8 mouse cellular contexts compared by ENCODE assay signal in genomic region chr4:57788709-57789108, GRCm38 (mm10).
DNase-seq lines count a peak whose midpoint lies in the region; ATAC-seq and TF ChIP-seq lines count a peak whose summit lies in the region.

No protein-coding gene starts in this region.

- no peaks in the 10 kb centered on the region for H3K9me3 ChIP-seq in liver, embryonic 14.5 days (ENCODE audit: control insufficient read depth, low read length)
- H3K9me3 ChIP-seq in forebrain, embryonic 10.5 days: no peaks in the 10 kb centered on the region

- H3K9ac ChIP-seq in liver, embryonic 14.5 days (replicated peaks): no peak overlapping the region

- peaks cover under 1 to 1% of the 10 kb centered on the region in 2 experiments; a peak in 3 of 4 replicates for H3K4me1 ChIP-seq in liver, embryonic 14.5 days (replicated peaks; ENCODE audit: control insufficient read depth in 2 of 2, insufficient read depth in 2 of 2, low read length in 1 of 2)
- peaks cover 13% of the 10 kb centered on the region for H3K4me1 ChIP-seq in thymus, adult 2 months (replicated peaks; ENCODE audit: control insufficient read depth, insufficient read depth, low read length)
- peaks cover 12% of the 10 kb centered on the region for H3K4me1 ChIP-seq in forebrain, embryonic 10.5 days

- no peaks in the 10 kb centered on the region for H3K36me3 ChIP-seq in liver, embryonic 14.5 days (replicated peaks; ENCODE audit: control insufficient read depth, insufficient read depth, low read depth)
- no peaks in the 10 kb centered on the region for H3K36me3 ChIP-seq in thymus, adult 2 months (ENCODE audit: control insufficient read depth, insufficient read depth, low read length)
- H3K36me3 ChIP-seq in forebrain, embryonic 10.5 days (replicated peaks): no peaks in the 10 kb centered on the region

- no peak for TF ChIP-seq POLR2A in thymus, adult 2 months (IDR thresholded peaks at IDR 0.05; ENCODE audit: control insufficient read depth, extremely low read depth, insufficient read depth, low read length, poor library complexity)

- no peak for TF ChIP-seq EP300 in liver, embryonic 14.5 days (IDR thresholded peaks at IDR 0.05; ENCODE audit: low read depth)

- H3K4me3 ChIP-seq in liver, embryonic 14.5 days (ENCODE audit: insufficient read depth in 1 of 2, low read depth in 2 of 2, low read length in 2 of 2): no peak overlapping the region
- H3K4me3 ChIP-seq in thymus, adult 2 months (ENCODE audit: control insufficient read depth, insufficient read depth, low read length): no peak overlapping the region
- no peak overlapping the region for H3K4me3 ChIP-seq in forebrain, embryonic 10.5 days

- no peak overlapping the region for H3K4me2 ChIP-seq in liver, embryonic 14.5 days (ENCODE audit: low read depth)

- peaks cover 1% of the 10 kb centered on the region for H3K27me3 ChIP-seq in liver, embryonic 14.5 days (ENCODE audit: control insufficient read depth, insufficient read depth, low read length)
- H3K27me3 ChIP-seq in thymus, adult 2 months (ENCODE audit: control insufficient read depth, insufficient read depth, low read length): no peaks in the 10 kb centered on the region
- peaks cover 17% of the 10 kb centered on the region for H3K27me3 ChIP-seq in forebrain, embryonic 10.5 days (ENCODE audit: poor library complexity, severe bottlenecking)

- ATAC-seq in liver, embryonic 14.5 days (ENCODE audit: insufficient read depth): no peak

- peak; percentile 53 for DNase-seq in adrenal gland, adult 2 months
- no peak for DNase-seq in adrenal gland, adult 8-10 months
- DNase-seq in liver, embryonic 14.5 days (ENCODE audit: low read depth in 3 of 3, low spot score in 3 of 3): no peak
- no peak for DNase-seq in liver
- DNase-seq in induced T-regulatory cell, adult 2 months (ENCODE audit: low read depth): peak; percentile 55
- peak; percentile 70 for DNase-seq in thymus, adult 2 months
- DNase-seq in forebrain, embryonic 10.5 days (ENCODE audit: extremely low spot score, low spot score): no peak
- no peak for DNase-seq in frontal cortex, adult 2 months (ENCODE audit: extremely low spot score in 1 of 2, low spot score in 1 of 2)

- WGBS in liver, embryonic 14.5 days (ENCODE audit: insufficient replicate concordance): 41% methylated on average over 5 of the region's 5 CpGs
- 70% methylated on average over 5 of the region's 5 CpGs for WGBS in thymus, adult 2 months
- WGBS in forebrain, embryonic 10.5 days: 59% methylated on average over 5 of the region's 5 CpGs

- no peak overlapping the region for H3K27ac ChIP-seq in liver, embryonic 14.5 days
- no peak overlapping the region for H3K27ac ChIP-seq in thymus, adult 2 months (ENCODE audit: control insufficient read depth, insufficient read depth, low read length)
- H3K27ac ChIP-seq in forebrain, embryonic 10.5 days: no peak overlapping the region

- peak; percentile 60 for TF ChIP-seq CTCF in liver, embryonic 14.5 days (IDR thresholded peaks at IDR 0.05; ENCODE audit: low read depth)
- TF ChIP-seq CTCF in thymus, adult 2 months (IDR thresholded peaks at IDR 0.05; ENCODE audit: borderline replicate concordance, control insufficient read depth, extremely low read depth, insufficient read depth, low read length, poor library complexity): peak; percentile 72; the same call in 1 of the 2 replicates

Comparison
In these comparisons a context has a peak if more than half of its experiments do, and no peak if none do; other contexts are left out.
1. DNase-seq: peak in adrenal gland, adult 2 months (single experiment), induced T-regulatory cell, adult 2 months (single experiment) and thymus, adult 2 months (single experiment); none in adrenal gland, adult 8-10 months (single experiment), liver, embryonic 14.5 days (0 of 3), liver (single experiment), forebrain, embryonic 10.5 days (single experiment) and frontal cortex, adult 2 months (0 of 2).